In genomic region chr3:50105509-50105908, GRCm38 (mm10) we compare ENCODE assay signal across 18 mouse cellular contexts.
DNase-seq lines count a peak whose midpoint lies in the region; ATAC-seq and TF ChIP-seq lines count a peak whose summit lies in the region.
"Had no signal": no experiment of that assay in that cellular context is flagged by ENCODE, and none has a peak within 500 bp of the region (broad histone marks: within the 10 kb centered on the region; RNA-seq: fewer than 3 reads in every experiment).

No protein-coding gene starts in this region.

- 80% methylated on average over 6 of the region's 6 CpGs for WGBS in limb, embryonic 14.5 days
- WGBS in limb, embryonic 10.5 days = 95% methylated on average over 6 of the region's 6 CpGs

- H3K4me3 ChIP-seq in limb, embryonic 14.5 days (replicated peaks; ENCODE audit: low read length) = no peak overlapping the region
- no peak overlapping the region for H3K4me3 ChIP-seq in limb, embryonic 10.5 days
- H3K4me3 ChIP-seq: embryonic facial prominence, embryonic 13.5 days; heart, embryonic 13.5 days; hindbrain, embryonic 12.5 days; lung, embryonic 15.5 days; neural tube, embryonic 12.5 days had no signal

- H3K4me1 ChIP-seq in limb, embryonic 14.5 days (ENCODE audit: control insufficient read depth, insufficient read depth, low read length) = no peaks in the 10 kb centered on the region
- H3K4me1 ChIP-seq in limb, embryonic 10.5 days = no peaks in the 10 kb centered on the region
- H3K4me1 ChIP-seq: embryonic facial prominence, embryonic 13.5 days; heart, embryonic 13.5 days; hindbrain, embryonic 12.5 days; lung, embryonic 15.5 days; neural tube, embryonic 12.5 days had no signal

- no peak overlapping the region for H3K9ac ChIP-seq in limb, embryonic 14.5 days (ENCODE audit: low read depth, low read length, severe bottlenecking)
- H3K9ac ChIP-seq: embryonic facial prominence, embryonic 13.5 days; heart, embryonic 13.5 days; hindbrain, embryonic 12.5 days; lung, embryonic 15.5 days; neural tube, embryonic 12.5 days had no signal

- no peaks in the 10 kb centered on the region for H3K9me3 ChIP-seq in limb, embryonic 14.5 days (ENCODE audit: control insufficient read depth, low read length)
- no peaks in the 10 kb centered on the region for H3K9me3 ChIP-seq in limb, embryonic 10.5 days (replicated peaks)
- H3K9me3 ChIP-seq: embryonic facial prominence, embryonic 13.5 days; heart, embryonic 13.5 days; hindbrain, embryonic 12.5 days; lung, embryonic 15.5 days; neural tube, embryonic 12.5 days had no signal

- no peaks in the 10 kb centered on the region for H3K27me3 ChIP-seq in limb, embryonic 14.5 days (ENCODE audit: control insufficient read depth, insufficient read depth, low read length)
- no peaks in the 10 kb centered on the region for H3K27me3 ChIP-seq in limb, embryonic 10.5 days (ENCODE audit: low read depth, poor library complexity, severe bottlenecking)
- H3K27me3 ChIP-seq: embryonic facial prominence, embryonic 13.5 days; heart, embryonic 13.5 days; hindbrain, embryonic 12.5 days; lung, embryonic 15.5 days; neural tube, embryonic 12.5 days had no signal

- H3K27ac ChIP-seq in limb, embryonic 14.5 days (replicated peaks; ENCODE audit: low read depth, low read length) = no peak overlapping the region
- H3K27ac ChIP-seq in limb, embryonic 10.5 days = no peak overlapping the region
- H3K27ac ChIP-seq: embryonic facial prominence, embryonic 13.5 days; heart, embryonic 13.5 days; hindbrain, embryonic 12.5 days; lung, embryonic 15.5 days; neural tube, embryonic 12.5 days; stomach, postnatal 0 days had no signal

- H3K4me2 ChIP-seq in limb, embryonic 14.5 days (replicated peaks; ENCODE audit: low read depth, low read length, severe bottlenecking) = no peak overlapping the region
- H3K4me2 ChIP-seq: embryonic facial prominence, embryonic 13.5 days; heart, embryonic 13.5 days; hindbrain, embryonic 12.5 days; lung, embryonic 15.5 days; neural tube, embryonic 12.5 days had no signal

- H3K36me3 ChIP-seq in limb, embryonic 14.5 days (ENCODE audit: control insufficient read depth, insufficient read depth, low read length) = no peaks in the 10 kb centered on the region
- no peaks in the 10 kb centered on the region for H3K36me3 ChIP-seq in limb, embryonic 10.5 days
- H3K36me3 ChIP-seq: embryonic facial prominence, embryonic 13.5 days; heart, embryonic 13.5 days; hindbrain, embryonic 12.5 days; lung, embryonic 15.5 days; neural tube, embryonic 12.5 days had no signal

- no peak for ATAC-seq in limb, embryonic 14.5 days (ENCODE audit: low FRiP score, low read depth)
- ATAC-seq: inflammation-experienced regulatory T-cells, adult 6 months had no signal

- peak; percentile 47 for DNase-seq in limb, embryonic 14.5 days (ENCODE audit: low spot score)
- DNase-seq in limb, embryonic 10.5 days (ENCODE audit: low spot score) = no peak
- peak; percentile 27 for DNase-seq in adipocyte (ENCODE audit: low spot score)
- DNase-seq in gastrocnemius, postnatal 10 days = peak; percentile 34
- DNase-seq in lung, postnatal 36 days = peak; percentile 14
- no peak for DNase-seq in left cerebral cortex, adult 9 months (ENCODE audit: low spot score in 2 of 2)
- no peak for DNase-seq in spleen, adult 18-20 months
- DNase-seq: adrenal gland, adult 8-10 months; cerebellum, adult 2 months; kidney, postnatal 4 days; right cerebral cortex, postnatal 14 days had no signal

- no peak for TF ChIP-seq POLR2A in limb, embryonic 14.5 days (IDR thresholded peaks at IDR 0.05; ENCODE audit: borderline replicate concordance, extremely low read depth, insufficient read depth, insufficient read length)

Comparison
In these comparisons a context has a peak if more than half of its experiments do, and no peak if none do; other contexts are left out.
1. DNase-seq: peak in limb, embryonic 14.5 days (single experiment), adipocyte (single experiment), gastrocnemius, postnatal 10 days (single experiment) and lung, postnatal 36 days (single experiment); none in limb, embryonic 10.5 days (single experiment), left cerebral cortex, adult 9 months (0 of 2) and spleen, adult 18-20 months (0 of 2).